Mouse (Mus musculus): ENCODE data around the gene Hcar2.

DNA sequence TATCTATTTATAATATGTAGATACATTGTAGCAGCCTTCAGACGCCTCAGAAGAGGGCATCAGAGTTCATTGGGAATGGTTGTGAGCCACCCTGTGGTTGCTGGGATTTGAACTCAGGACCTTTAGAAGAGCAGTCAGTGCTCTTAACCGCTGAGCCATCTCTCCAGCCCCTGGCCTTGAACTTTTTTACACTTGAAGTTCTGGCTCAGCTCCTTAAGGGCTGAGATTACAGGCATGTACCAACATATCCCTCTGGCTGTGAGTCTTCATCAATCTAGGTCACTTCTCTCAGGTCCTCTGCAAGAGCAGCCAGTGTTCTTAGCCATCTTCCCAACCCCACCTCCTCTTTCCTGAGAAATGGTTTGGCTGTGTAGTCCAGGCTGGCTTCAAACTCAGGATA is 25.0 kb upstream of the Hcar2 start:
- TF ChIP-seq CTCF (IDR thresholded peaks at IDR 0.05; ENCODE audit: borderline replicate concordance, extremely low read depth, insufficient read depth, insufficient read length) (no peak), POLR2A (IDR thresholded peaks at IDR 0.05; ENCODE audit: borderline replicate concordance, extremely low read depth, insufficient read depth, insufficient read length, poor library complexity, severe bottlenecking) (no peak)
